Mouse (Mus musculus) CH12.LX (cell line): Measurements from ENCODE around the gene Bphl. TPM values are rescaled to one million over a fixed set of nuclear protein-coding genes. Genes with fewer than 3 reads are reported as not detected.

Experiments used
- DNase-seq: peaks from one replicate; pipeline ENCODE4 v3.0.0-alpha.2; 2013; ENCODE audit errors: extremely low read depth
- H3K27ac ChIP-seq: 2 replicates; pipeline ENCODE4 v1.5.1; 2012; ENCODE audit warnings: low read depth, mild to moderate bottlenecking, control low read depth, moderate library complexity; ENCODE audit not compliant: insufficient read depth
- H3K27me3 ChIP-seq: replicated peaks from 2 replicates; pipeline ENCODE3; 2012; ENCODE audit warnings: inconsistent platforms
- H3K36me3 ChIP-seq, 2 experiments: replicated peaks in 1 of 2; 2 replicates each; pipeline versions ENCODE3 to v1.6.1; 2012; ENCODE audit warnings: inconsistent platforms in 1 of 2, low read length in 1 of 2, mild to moderate bottlenecking in 1 of 2, mixed read lengths in 1 of 2, moderate library complexity in 1 of 2; ENCODE audit not compliant: control insufficient read depth in 1 of 2, insufficient read depth in 1 of 2
- H3K4me1 ChIP-seq, 2 experiments: 2 replicates each; pipeline ENCODE4 v1.6.1; 2012; ENCODE audit warnings: inconsistent platforms in 1 of 2, moderate library complexity in 1 of 2; ENCODE audit not compliant: insufficient read depth in 2 of 2, control insufficient read depth in 1 of 2
- H3K4me2 ChIP-seq: 2 replicates; pipeline ENCODE4 v1.6.1; 2012; ENCODE audit warnings: low read depth, mild to moderate bottlenecking, control low read depth; ENCODE audit not compliant: poor library complexity, insufficient read depth, severe bottlenecking
- H3K4me3 ChIP-seq, 3 experiments: fragments of 150-350 bp in 1 of 3; sonication (generic) in 1 of 3; replicated peaks in 1 of 3; 2 replicates each; pipeline versions ENCODE3 to v1.5.1; 2011 to 2012; ENCODE audit warnings: low read depth in 2 of 3, low read length in 2 of 3, mild to moderate bottlenecking in 2 of 3, moderate library complexity in 2 of 3, control low read depth in 1 of 3, improper control_type of control experiment in 1 of 3, inconsistent platforms in 1 of 3, mixed read lengths in 1 of 3; ENCODE audit not compliant: poor library complexity in 1 of 3
- H3K79me2 ChIP-seq: replicated peaks from 2 replicates; pipeline ENCODE4 v1.6.1; 2012; ENCODE audit warnings: mild to moderate bottlenecking, moderate library complexity; ENCODE audit not compliant: control insufficient read depth, poor library complexity, insufficient read depth, severe bottlenecking; ENCODE audit errors: extremely low read depth
- H3K9ac ChIP-seq: 2 replicates; pipeline ENCODE4 v1.6.1; 2012; ENCODE audit warnings: low read depth, mild to moderate bottlenecking, control low read depth, moderate library complexity; ENCODE audit not compliant: insufficient read depth
- H3K9me3 ChIP-seq: replicated peaks from 2 replicates; pipeline ENCODE3; 2012; ENCODE audit warnings: low read length, inconsistent platforms, mixed read lengths
- BHLHE40 ChIP-seq: IDR thresholded peaks from 2 replicates; pipeline ENCODE4 v1.6.1; 2011; ENCODE audit warnings: mild to moderate bottlenecking, low read depth, low read length, improper control_type of control experiment
- CTCF ChIP-seq, 2 experiments: IDR thresholded peaks in 1 of 2; conservative IDR thresholded peaks in 1 of 2; 2 replicates each; pipeline ENCODE4 v1.5.1; 2011 to 2012; ENCODE audit warnings: low read depth in 2 of 2, low read length in 2 of 2, improper control_type of control experiment in 1 of 2, inconsistent platforms in 1 of 2, mild to moderate bottlenecking in 1 of 2, moderate library complexity in 1 of 2
- E2F4 ChIP-seq: IDR thresholded peaks from 2 replicates; pipeline ENCODE4 v1.6.1; 2011; ENCODE audit warnings: low read depth, low read length, improper control_type of control experiment; ENCODE audit not compliant: insufficient replicate concordance
- ELF1 ChIP-seq: IDR thresholded peaks from 2 replicates; pipeline ENCODE4 v1.6.1; 2014; ENCODE audit warnings: low read depth, mild to moderate bottlenecking, inconsistent platforms, low read length, improper control_type of control experiment
- GABPA ChIP-seq: IDR thresholded peaks from 2 replicates; pipeline ENCODE4 v1.6.1; 2012; ENCODE audit warnings: low read depth, low read length, improper control_type of control experiment, inconsistent platforms; ENCODE audit not compliant: insufficient replicate concordance
- IRF4 ChIP-seq: IDR thresholded peaks from 2 replicates; pipeline ENCODE4 v1.6.1; 2014; ENCODE audit warnings: low read depth, mild to moderate bottlenecking, inconsistent platforms, low read length, improper control_type of control experiment
- MAX ChIP-seq: IDR thresholded peaks from 2 replicates; pipeline ENCODE4 v1.6.1; 2011; ENCODE audit warnings: low read length, improper control_type of control experiment
- MAZ ChIP-seq: IDR thresholded peaks from 2 replicates; pipeline ENCODE4 v1.6.1; 2012; ENCODE audit warnings: low read depth, mild to moderate bottlenecking, inconsistent platforms, low read length, improper control_type of control experiment, moderate library complexity
- MXI1 ChIP-seq: IDR thresholded peaks from 2 replicates; pipeline ENCODE4 v1.6.1; 2011; ENCODE audit warnings: mild to moderate bottlenecking, low read depth, low read length, improper control_type of control experiment
- NELFE ChIP-seq: IDR thresholded peaks from 2 replicates; pipeline ENCODE4 v1.6.1; 2011; ENCODE audit warnings: low read depth, low read length, improper control_type of control experiment
- PAX5 ChIP-seq: IDR thresholded peaks from 2 replicates; pipeline ENCODE4 v1.6.1; 2012; ENCODE audit warnings: low read length, inconsistent platforms, mixed read lengths
- POLR2A ChIP-seq: IDR thresholded peaks from 2 replicates; pipeline ENCODE4 v1.6.1; 2011; ENCODE audit warnings: low read depth, mild to moderate bottlenecking, improper control_type of control experiment, low read length
- TCF12 ChIP-seq: IDR thresholded peaks from 2 replicates; pipeline ENCODE4 v1.6.1; 2014; ENCODE audit warnings: low read depth, mild to moderate bottlenecking, inconsistent platforms, low read length, improper control_type of control experiment
- USF1 ChIP-seq: IDR thresholded peaks from 2 replicates; pipeline ENCODE4 v1.6.1; 2014; ENCODE audit warnings: low read depth, mild to moderate bottlenecking, inconsistent platforms, low read length, improper control_type of control experiment
- ZC3H11A ChIP-seq: IDR thresholded peaks from 2 replicates; pipeline ENCODE4 v1.6.1; 2012; ENCODE audit warnings: low read depth, mild to moderate bottlenecking, inconsistent platforms, low read length, improper control_type of control experiment
- ZMIZ1 ChIP-seq: IDR thresholded peaks from 2 replicates; pipeline ENCODE4 v1.6.1; 2012; ENCODE audit warnings: low read depth, mild to moderate bottlenecking, inconsistent platforms, low read length, improper control_type of control experiment
- ZNF384 ChIP-seq: IDR thresholded peaks from 2 replicates; pipeline ENCODE4 v1.6.1; 2012; ENCODE audit warnings: low read depth, low read length, improper control_type of control experiment, inconsistent platforms
- dilution Hi-C: fragments of 300-500 bp; cut with MboI; formaldehyde crosslinking; loops from 2 replicates; pipeline ENCODE4 v1.14.3; 2020; ENCODE audit warnings: low sequenced_read_pairs; ENCODE audit not compliant: extremely low pct_unique_long_range_greater_than_20kb, extremely low pct_ligation_motif_present
- in situ Hi-C: fragments of 300-500 bp; cut with MboI; formaldehyde crosslinking; loops from 3 replicates; pipeline ENCODE4 v1.14.3; 2019; ENCODE audit warnings: low sequenced_read_pairs, low pct_ligation_motif_present, low pct_unique_long_range_greater_than_20kb, mixed read lengths
- polyA plus RNA-seq: library from polyadenylated mRNA; unstranded; fragments of >175 nt; gene quantifications from 2 replicates; pipeline ENCODE4 v1.2.1, GENCODE M21; 2012; ENCODE audit warnings: low read depth; ENCODE audit not compliant: insufficient read length
- total RNA-seq, 2 experiments: library from RNA; depleted of rRNA; stranded (reverse); fragments of 300-350 nt in 1 of 2; fragments of >200 nt in 1 of 2; gene quantifications; 2 replicates each; pipeline ENCODE4 v1.2.3; 2012 to 2014

The Bphl gene
- total and polyA plus RNA-seq, 3 experiments, result 18.1 to 41.3 (median 35.3) TPM

DNA sequence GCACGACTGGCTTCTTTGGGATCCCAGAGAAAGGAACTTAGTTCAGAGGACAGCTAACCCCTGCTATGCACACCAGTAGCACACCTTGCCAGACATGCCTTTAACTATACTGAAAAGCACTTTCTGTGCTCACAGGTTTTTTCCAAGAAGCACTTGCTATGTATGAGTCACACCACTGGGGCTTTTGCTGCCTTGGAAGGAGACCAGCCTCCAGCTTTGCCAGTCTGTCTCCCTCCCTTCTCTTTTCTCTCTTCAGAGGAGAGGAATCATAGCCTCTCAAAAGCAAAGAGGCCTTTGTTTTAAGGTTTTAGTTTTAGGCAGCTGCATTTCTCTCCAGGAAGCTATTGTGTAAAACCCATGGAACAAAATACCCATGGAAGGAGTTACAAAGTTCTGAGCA lies 29.0 kb downstream of the Bphl start:
- dilution Hi-C loops, result no loop called here
- no peaks in the 10 kb centered on the region for H3K27me3 ChIP-seq
- TF ChIP-seq IRF4, result no peak
- TF ChIP-seq CTCF (conservative IDR thresholded peaks at IDR 0.05 in 1 of 2, IDR thresholded peaks at IDR 0.05 in 1 of 2; ENCODE audit: low read depth in 2 of 2, low read length in 2 of 2), result no peak
- TF ChIP-seq PAX5, result no peak
- TF ChIP-seq TCF12, result no peak
- TF ChIP-seq ZMIZ1, result no peak
- no peak for TF ChIP-seq MAX
- no peak for TF ChIP-seq MAZ
- TF ChIP-seq MXI1, result no peak
- TF ChIP-seq E2F4, result no peak
- no peak for TF ChIP-seq ZNF384
- no peak for TF ChIP-seq POLR2A
- TF ChIP-seq USF1, result no peak
- TF ChIP-seq ELF1, result no peak
- no peak for TF ChIP-seq GABPA
- TF ChIP-seq, all 38 proteins: peak for 0
- Histone ChIP-seq H3K27ac (no peak overlapping the region), H3K79me2 (no peaks in the 10 kb centered on the region), H3K36me3 (peaks cover 2 to 30% of the 10 kb centered on the region in 2 experiments), H3K4me1 (no peaks in the 10 kb centered on the region), H3K9me3 (no peaks in the 10 kb centered on the region), H3K4me3 (no peak overlapping the region), H3K4me2 (no peak overlapping the region), H3K9ac (no peak overlapping the region)
- no peak for DNase-seq
- in situ Hi-C loops, result no loop called here

- no peak for DNase-seq
- H3K27ac ChIP-seq, result no peak overlapping the region
- H3K4me1 ChIP-seq, result no peaks in the 10 kb centered on the region
- no peak overlapping the region for H3K9ac ChIP-seq
- in situ Hi-C loops, result no loop called here
- H3K4me2 ChIP-seq, result no peak overlapping the region
- no peak overlapping the region for H3K4me3 ChIP-seq
- TF ChIP-seq BHLHE40 (no peak), ZC3H11A (no peak), POLR2A (no peak), NELFE (no peak)
- no peaks in the 10 kb centered on the region for H3K79me2 ChIP-seq
- H3K36me3 ChIP-seq, result peaks cover 7 to 22% of the 10 kb centered on the region in 2 experiments
- dilution Hi-C loops, result no loop called here
- no peaks in the 10 kb centered on the region for H3K27me3 ChIP-seq
- H3K9me3 ChIP-seq, result no peaks in the 10 kb centered on the region
These were observed 32.9 kb downstream of the Bphl start for GRCm38 (mm10) chr13:34070296-34070695.
